Mouse (Mus musculus) hindbrain, postnatal 0 days (tissue): ENCODE measurements at regions not wholly inside any gene's neighbourhood (a gene's known extent, or its start where the extent isn't known, plus 50 kb on each side); places are given as distances from the start of the nearest gene placed in this dataset.

Experiments
- ATAC-seq: fragments of 200-750 bp; cut with Nextera tagmentation; 2 replicates; pipeline ENCODE4 v1.8.0; 2017; ENCODE audit warnings: mild to moderate bottlenecking, moderate TSS enrichment, moderate library complexity
- DNase-seq: peaks from one replicate; pipeline ENCODE4 v3.0.0-alpha.2; 2015; ENCODE audit warnings: low spot score
- H3K27ac ChIP-seq: fragments of 300-500 bp; sonication (generic); 2 replicates; pipeline ENCODE4 v1.5.1; 2014; ENCODE audit warnings: mild to moderate bottlenecking
- H3K27me3 ChIP-seq: fragments of 300-500 bp; sonication (generic); 2 replicates; pipeline ENCODE4 v1.6.1; 2014; ENCODE audit warnings: low read length, mixed read lengths; ENCODE audit not compliant: insufficient read depth
- H3K36me3 ChIP-seq: fragments of 300-500 bp; sonication (generic); 2 replicates; pipeline ENCODE4 v1.6.1; 2014; ENCODE audit warnings: low read length, mixed read lengths; ENCODE audit not compliant: insufficient read depth
- H3K4me1 ChIP-seq: fragments of 300-500 bp; sonication (generic); 2 replicates; pipeline ENCODE4 v1.6.1; 2014; ENCODE audit warnings: antibody characterized with exemption, low read length, mixed read lengths; ENCODE audit not compliant: insufficient read depth
- H3K4me2 ChIP-seq: fragments of 300-500 bp; sonication (generic); 2 replicates; pipeline ENCODE4 v1.6.1; 2014; ENCODE audit warnings: low read depth, mild to moderate bottlenecking, low read length, moderate library complexity, mixed read lengths
- H3K4me3 ChIP-seq: fragments of 300-500 bp; sonication (generic); 2 replicates; pipeline ENCODE4 v1.5.1; 2014; ENCODE audit warnings: low read length
- H3K9ac ChIP-seq: fragments of 300-500 bp; sonication (generic); replicated peaks from 2 replicates; pipeline ENCODE4 v1.6.1; 2014; ENCODE audit warnings: mild to moderate bottlenecking, low read length, moderate library complexity, mixed read lengths
- H3K9me3 ChIP-seq: fragments of 300-500 bp; sonication (generic); 2 replicates; pipeline ENCODE4 v1.6.1; 2016; ENCODE audit warnings: low read length, mixed read lengths
- CTCF ChIP-seq: IDR thresholded peaks from 2 replicates; pipeline ENCODE4 v1.5.1; 2016; ENCODE audit warnings: antibody characterized with exemption, control low read depth, low read depth
- WGBS: fragments of 180-500 bp; shearing (Covaris S2); extraction: QIAGEN DNeasy Blood & Tissue Kit; methylation state at CpG from one replicate; pipeline ENCODE4 v1.1.7; 2014; 5-methylcytosine and 5-hydroxymethylcytosine counted together

- Histone ChIP-seq H3K36me3 (no peaks in the 10 kb centered on the region), H3K27me3 (no peaks in the 10 kb centered on the region), H3K27ac (no peak overlapping the region), H3K9me3 (no peaks in the 10 kb centered on the region), H3K4me1 (no peaks in the 10 kb centered on the region), H3K4me3 (no peak overlapping the region), H3K9ac (no peak overlapping the region), H3K4me2 (no peak overlapping the region)
- ATAC-seq = no peak
- no peak for TF ChIP-seq CTCF
- no peak for DNase-seq
- 80% methylated on average over 3 of the region's 3 CpGs for WGBS
These were observed 175.5 kb downstream of the Sec61b start for GRCm38 (mm10) chr4:47649951-47650350.

- no peak for DNase-seq
- Histone ChIP-seq H3K4me2 (no peak overlapping the region), H3K9me3 (no peaks in the 10 kb centered on the region), H3K27ac (no peak overlapping the region), H3K36me3 (no peaks in the 10 kb centered on the region), H3K4me1 (no peaks in the 10 kb centered on the region), H3K9ac (no peak overlapping the region), H3K4me3 (no peak overlapping the region), H3K27me3 (no peaks in the 10 kb centered on the region)
- 76% methylated on average over 10 of the region's 10 CpGs for WGBS
- TF ChIP-seq CTCF = no peak
- ATAC-seq = no peak
These were observed 177.1 kb downstream of the Sec61b start for GRCm38 (mm10) chr4:47651521-47651920.

- H3K9ac ChIP-seq = no peak overlapping the region
- H3K4me1 ChIP-seq = no peaks in the 10 kb centered on the region
- H3K9me3 ChIP-seq = no peaks in the 10 kb centered on the region
- TF ChIP-seq CTCF = no peak
- no peak overlapping the region for H3K4me2 ChIP-seq
- H3K36me3 ChIP-seq = no peaks in the 10 kb centered on the region
- H3K27ac ChIP-seq = no peak overlapping the region
- ATAC-seq (no peak), DNase-seq (no peak)
- 69% methylated on average over 2 of the region's 2 CpGs for WGBS
- H3K4me3 ChIP-seq = no peak overlapping the region
- H3K27me3 ChIP-seq = no peaks in the 10 kb centered on the region
These were observed 178.7 kb downstream of the Sec61b start for GRCm38 (mm10) chr4:47653143-47653542.

- ATAC-seq (no peak), DNase-seq (no peak)
- Histone ChIP-seq H3K4me3 (no peak overlapping the region), H3K4me2 (no peak overlapping the region), H3K9ac (no peak overlapping the region), H3K9me3 (no peaks in the 10 kb centered on the region), H3K27ac (no peak overlapping the region), H3K36me3 (no peaks in the 10 kb centered on the region), H3K4me1 (no peaks in the 10 kb centered on the region), H3K27me3 (no peaks in the 10 kb centered on the region)
- 78% methylated on average over 5 of the region's 5 CpGs for WGBS
- TF ChIP-seq CTCF = no peak
These were observed 195.1 kb downstream of the Sec61b start for GRCm38 (mm10) chr4:47669519-47669918.

GRCm38 (mm10) chr4:47670476-47670875 is 196.0 kb downstream of the Sec61b start:
- Histone ChIP-seq H3K36me3 (no peaks in the 10 kb centered on the region), H3K27me3 (no peaks in the 10 kb centered on the region), H3K4me1 (no peaks in the 10 kb centered on the region), H3K4me2 (no peak overlapping the region), H3K9me3 (no peaks in the 10 kb centered on the region), H3K4me3 (no peak overlapping the region), H3K9ac (no peak overlapping the region), H3K27ac (no peak overlapping the region)
- TF ChIP-seq CTCF = no peak
- 78% methylated on average over 3 of the region's 3 CpGs for WGBS
- no peak for DNase-seq
- no peak for ATAC-seq

- Histone ChIP-seq H3K9ac (no peak overlapping the region), H3K36me3 (no peaks in the 10 kb centered on the region), H3K4me1 (no peaks in the 10 kb centered on the region), H3K9me3 (no peaks in the 10 kb centered on the region), H3K27ac (no peak overlapping the region), H3K4me3 (no peak overlapping the region), H3K4me2 (no peak overlapping the region), H3K27me3 (no peaks in the 10 kb centered on the region)
- ATAC-seq (no peak), DNase-seq (no peak)
- TF ChIP-seq CTCF = no peak
- WGBS = 93% methylated on average over 5 of the region's 5 CpGs
These were observed 196.9 kb downstream of the Sec61b start for GRCm38 (mm10) chr4:47671362-47671761.

- no peak overlapping the region for H3K27ac ChIP-seq
- no peak overlapping the region for H3K4me2 ChIP-seq
- no peak overlapping the region for H3K4me3 ChIP-seq
- WGBS = 89% methylated on average over 4 of the region's 4 CpGs
- H3K9me3 ChIP-seq = no peaks in the 10 kb centered on the region
- H3K4me1 ChIP-seq = no peaks in the 10 kb centered on the region
- no peak for DNase-seq
- H3K9ac ChIP-seq = no peak overlapping the region
- no peaks in the 10 kb centered on the region for H3K36me3 ChIP-seq
- H3K27me3 ChIP-seq = no peaks in the 10 kb centered on the region
- TF ChIP-seq CTCF = no peak
- no peak for ATAC-seq
These were observed 206.7 kb downstream of the Sec61b start for GRCm38 (mm10) chr4:47681141-47681540.

- WGBS = 92% methylated on average over 2 of the region's 2 CpGs
- H3K9ac ChIP-seq = no peak overlapping the region
- no peak overlapping the region for H3K4me2 ChIP-seq
- DNase-seq (no peak), ATAC-seq (no peak)
- no peak for TF ChIP-seq CTCF
- no peaks in the 10 kb centered on the region for H3K4me1 ChIP-seq
- H3K27me3 ChIP-seq = no peaks in the 10 kb centered on the region
- H3K4me3 ChIP-seq = no peak overlapping the region
- H3K9me3 ChIP-seq = no peaks in the 10 kb centered on the region
- no peaks in the 10 kb centered on the region for H3K36me3 ChIP-seq
- no peak overlapping the region for H3K27ac ChIP-seq
These were observed 216.7 kb downstream of the Sec61b start for GRCm38 (mm10) chr4:47691207-47691606.
